Mouse (Mus musculus): ENCODE results near the gene Thsd7b. TPM values are rescaled to one million over a fixed set of nuclear protein-coding genes. Genes with fewer than 3 reads are reported as not detected.

The Thsd7b gene
- total RNA-seq, 1 experiment, result 0.18 TPM

GRCm38 (mm10) chr1:129542563-129543146 lies 269.6 kb downstream of the Thsd7b start:
- Histone ChIP-seq H3K9me3 (ENCODE audit: control insufficient read depth, insufficient read depth, low read depth, low read length) (no peaks in the 10 kb centered on the region), H3K36me3 (ENCODE audit: control insufficient read depth, insufficient read depth, low read length, poor library complexity, severe bottlenecking) (no peaks in the 10 kb centered on the region), H3K4me3 (ENCODE audit: insufficient read depth in 1 of 2, low read depth in 1 of 2, low read length in 2 of 2, poor library complexity in 1 of 2, severe bottlenecking in 1 of 2) (no peak overlapping the region), H3K27ac (ENCODE audit: insufficient read depth, low read depth, low read length, poor library complexity, severe bottlenecking) (no peak overlapping the region), H3K9ac (ENCODE audit: insufficient read depth, low read depth, low read length, poor library complexity, severe bottlenecking) (no peak overlapping the region), H3K4me1 (ENCODE audit: control insufficient read depth in 2 of 2, insufficient read depth in 2 of 2, low read length in 2 of 2, poor library complexity in 1 of 2) (no peaks in the 10 kb centered on the region)
- in situ Hi-C loops (cut with MboI; ENCODE audit: low sequenced_read_pairs in 2 of 2, unreplicated experiment in 2 of 2), result no loop called here
- no peak for DNase-seq (ENCODE audit: low read depth, low spot score)
- no peak for TF ChIP-seq HCFC1 (IDR thresholded peaks at IDR 0.05; ENCODE audit: borderline replicate concordance, insufficient read depth, low read length)
- TF ChIP-seq ZC3H11A (IDR thresholded peaks at IDR 0.05; ENCODE audit: borderline replicate concordance, low read depth, low read length), result no peak
- no peak for TF ChIP-seq ZNF384 (IDR thresholded peaks at IDR 0.05; ENCODE audit: low read depth, low read length)
- TF ChIP-seq CHD2 (IDR thresholded peaks at IDR 0.05; ENCODE audit: low read depth, low read length), result no peak
- no peak for TF ChIP-seq MAFK (IDR thresholded peaks at IDR 0.05; ENCODE audit: insufficient read depth, low read depth, low read length)

GRCm38 (mm10) chr1:129543169-129543568 lies 270.1 kb downstream of the Thsd7b start:
- TF ChIP-seq MAFK (IDR thresholded peaks at IDR 0.05; ENCODE audit: insufficient read depth, low read depth, low read length) (no peak), ZC3H11A (IDR thresholded peaks at IDR 0.05; ENCODE audit: borderline replicate concordance, low read depth, low read length) (no peak), CHD2 (IDR thresholded peaks at IDR 0.05; ENCODE audit: low read depth, low read length) (no peak), ZNF384 (IDR thresholded peaks at IDR 0.05; ENCODE audit: low read depth, low read length) (no peak), HCFC1 (IDR thresholded peaks at IDR 0.05; ENCODE audit: borderline replicate concordance, insufficient read depth, low read length) (no peak)
- H3K27ac ChIP-seq (ENCODE audit: insufficient read depth, low read depth, low read length, poor library complexity, severe bottlenecking), result no peak overlapping the region
- no peak overlapping the region for H3K4me3 ChIP-seq (ENCODE audit: insufficient read depth in 1 of 2, low read depth in 1 of 2, low read length in 2 of 2, poor library complexity in 1 of 2, severe bottlenecking in 1 of 2)
- no peaks in the 10 kb centered on the region for H3K4me1 ChIP-seq (ENCODE audit: control insufficient read depth in 2 of 2, insufficient read depth in 2 of 2, low read length in 2 of 2, poor library complexity in 1 of 2)
- no peaks in the 10 kb centered on the region for H3K36me3 ChIP-seq (ENCODE audit: control insufficient read depth, insufficient read depth, low read length, poor library complexity, severe bottlenecking)
- in situ Hi-C loops (cut with MboI; ENCODE audit: low sequenced_read_pairs in 2 of 2, unreplicated experiment in 2 of 2), result no loop called here
- DNase-seq (ENCODE audit: low read depth, low spot score), result no peak
- H3K9me3 ChIP-seq (ENCODE audit: control insufficient read depth, insufficient read depth, low read depth, low read length), result no peaks in the 10 kb centered on the region
- H3K9ac ChIP-seq (ENCODE audit: insufficient read depth, low read depth, low read length, poor library complexity, severe bottlenecking), result no peak overlapping the region

- no peak for DNase-seq (ENCODE audit: low read depth, low spot score)
- Histone ChIP-seq H3K4me3 (ENCODE audit: insufficient read depth in 1 of 2, low read depth in 1 of 2, low read length in 2 of 2, poor library complexity in 1 of 2, severe bottlenecking in 1 of 2) (no peak overlapping the region), H3K27ac (ENCODE audit: insufficient read depth, low read depth, low read length, poor library complexity, severe bottlenecking) (no peak overlapping the region), H3K4me1 (ENCODE audit: control insufficient read depth in 2 of 2, insufficient read depth in 2 of 2, low read length in 2 of 2, poor library complexity in 1 of 2) (no peaks in the 10 kb centered on the region), H3K9me3 (ENCODE audit: control insufficient read depth, insufficient read depth, low read depth, low read length) (no peaks in the 10 kb centered on the region), H3K36me3 (ENCODE audit: control insufficient read depth, insufficient read depth, low read length, poor library complexity, severe bottlenecking) (no peaks in the 10 kb centered on the region), H3K9ac (ENCODE audit: insufficient read depth, low read depth, low read length, poor library complexity, severe bottlenecking) (no peak overlapping the region)
- in situ Hi-C loops (cut with MboI; ENCODE audit: low sequenced_read_pairs in 2 of 2, unreplicated experiment in 2 of 2), result no loop called here
- no peak for TF ChIP-seq ZC3H11A (IDR thresholded peaks at IDR 0.05; ENCODE audit: borderline replicate concordance, low read depth, low read length)
- no peak for TF ChIP-seq MAFK (IDR thresholded peaks at IDR 0.05; ENCODE audit: insufficient read depth, low read depth, low read length)
- TF ChIP-seq ZNF384 (IDR thresholded peaks at IDR 0.05; ENCODE audit: low read depth, low read length), result no peak
- no peak for TF ChIP-seq CHD2 (IDR thresholded peaks at IDR 0.05; ENCODE audit: low read depth, low read length)
- TF ChIP-seq HCFC1 (IDR thresholded peaks at IDR 0.05; ENCODE audit: borderline replicate concordance, insufficient read depth, low read length), result no peak
Observed at GRCm38 (mm10) chr1:129558054-129558453, 285.0 kb downstream of the Thsd7b start.

- Histone ChIP-seq H3K4me1 (ENCODE audit: control insufficient read depth in 2 of 2, insufficient read depth in 2 of 2, low read length in 2 of 2, poor library complexity in 1 of 2) (no peaks in the 10 kb centered on the region), H3K9ac (ENCODE audit: insufficient read depth, low read depth, low read length, poor library complexity, severe bottlenecking) (no peak overlapping the region), H3K4me3 (ENCODE audit: insufficient read depth in 1 of 2, low read depth in 1 of 2, low read length in 2 of 2, poor library complexity in 1 of 2, severe bottlenecking in 1 of 2) (no peak overlapping the region), H3K9me3 (ENCODE audit: control insufficient read depth, insufficient read depth, low read depth, low read length) (no peaks in the 10 kb centered on the region), H3K27ac (ENCODE audit: insufficient read depth, low read depth, low read length, poor library complexity, severe bottlenecking) (no peak overlapping the region), H3K36me3 (ENCODE audit: control insufficient read depth, insufficient read depth, low read length, poor library complexity, severe bottlenecking) (no peaks in the 10 kb centered on the region)
- DNase-seq (ENCODE audit: low read depth, low spot score), result no peak
- TF ChIP-seq MAFK (IDR thresholded peaks at IDR 0.05; ENCODE audit: insufficient read depth, low read depth, low read length) (no peak), CHD2 (IDR thresholded peaks at IDR 0.05; ENCODE audit: low read depth, low read length) (no peak), ZC3H11A (IDR thresholded peaks at IDR 0.05; ENCODE audit: borderline replicate concordance, low read depth, low read length) (no peak), ZNF384 (IDR thresholded peaks at IDR 0.05; ENCODE audit: low read depth, low read length) (no peak), HCFC1 (IDR thresholded peaks at IDR 0.05; ENCODE audit: borderline replicate concordance, insufficient read depth, low read length) (no peak)
- in situ Hi-C loops (cut with MboI; ENCODE audit: low sequenced_read_pairs in 2 of 2, unreplicated experiment in 2 of 2), result no loop called here
Observed at GRCm38 (mm10) chr1:129559137-129559536, 286.0 kb downstream of the Thsd7b start.

Data from ES-E14 (cell line).